Mouse (Mus musculus) layer of hippocampus, adult 2 months (tissue): ENCODE results near the gene Ggt6. TPM values are rescaled to one million over a fixed set of nuclear protein-coding genes. Genes with fewer than 3 reads are reported as not detected.
A peak's percentile ranks its signal among the peaks of the same experiment; 100 is the strongest.
"Not testable (repeated sequence)": the region's sequence is repeated elsewhere in the genome, so short reads cannot be mapped to it uniquely, and the experiment has no call there.

Experiments
- DNase-seq, 2 experiments: peaks; one replicate each; pipeline ENCODE4 v3.0.0; 2022; ENCODE audit warnings: low spot score in 2 of 2
- H3K27ac ChIP-seq: fragments of 200-600 bp; 2 replicates; pipeline ENCODE4 v1.8.1; 2022
- H3K4me3 ChIP-seq: fragments of 200-600 bp; 2 replicates; pipeline ENCODE4 v1.8.1; 2022; ENCODE audit warnings: mild to moderate bottlenecking
- CTCF ChIP-seq: fragments of 200-600 bp; conservative IDR thresholded peaks from 2 replicates; pipeline ENCODE4 v1.8.1; 2022; ENCODE audit warnings: antibody characterized with exemption, mild to moderate bottlenecking, moderate library complexity
- total RNA-seq, 2 experiments: library from RNA; stranded (reverse); gene quantifications; 2 replicates each; pipeline ENCODE4 v1.2.3; 2021

Gene Ggt6
- total RNA-seq, 2 experiments from 2014 or later, result not detected

GRCm38 (mm10) chr11:72435694-72436045 lies 344 bp downstream of the Ggt6 start:
- no peak for DNase-seq
- H3K27ac ChIP-seq, result no peak overlapping the region
- no peak for TF ChIP-seq CTCF
- H3K4me3 ChIP-seq, result no peak overlapping the region

GRCm38 (mm10) chr11:72436271-72436670 lies 945 bp downstream of the Ggt6 start:
- H3K4me3 ChIP-seq, result no peak overlapping the region
- peak; percentile 46 to 55 for DNase-seq

GRCm38 (mm10) chr11:72436756-72437650 lies 1.7 kb downstream of the Ggt6 start:
- Histone ChIP-seq H3K27ac (peak overlapping the region; percentile 64), H3K4me3 (no peak overlapping the region)
- DNase-seq, result peak in 1 of 2 experiments; percentile 44
- no peak for TF ChIP-seq CTCF

More at GRCm38 (mm10) chr11:72436271-72436670, 945 bp downstream of the Ggt6 start:
- peak overlapping the region; percentile 64 for H3K27ac ChIP-seq
- TF ChIP-seq CTCF, result 0 out of 2 replicates have a peak, but pooled peaks have one; percentile 3

GRCm38 (mm10) chr11:72438411-72438810 lies 3.1 kb downstream of the Ggt6 start:
- Histone ChIP-seq H3K27ac (no peak overlapping the region), H3K4me3 (no peak overlapping the region)
- no peak for DNase-seq
- TF ChIP-seq CTCF, result no peak

GRCm38 (mm10) chr11:72440597-72440964 lies 5.3 kb downstream of the Ggt6 start:
- Histone ChIP-seq H3K27ac (peak overlapping the region; percentile 95), H3K4me3 (peak overlapping the region; percentile 85)
- DNase-seq, result not testable (repeated sequence)

- Histone ChIP-seq H3K4me3 (peak within 1 kb of the TSS; percentile 85), H3K27ac (peak within 1 kb of the TSS; percentile 95)
- TF ChIP-seq CTCF, result no peak
- DNase-seq, result peak; percentile 98 to 99
These were observed 5.8 kb downstream of the Ggt6 start, which contains the start of gene Mybbp1a for GRCm38 (mm10) chr11:72440965-72441664. Gene Mybbp1a, plus strand, starts transcription at chr11:72441355.

- no peak overlapping the region for H3K27ac ChIP-seq
- no peak overlapping the region for H3K4me3 ChIP-seq
- peak; percentile 88 for TF ChIP-seq CTCF
- DNase-seq, result peak in 1 of 2 experiments; percentile 65
These were observed 11.2 kb downstream of the Ggt6 start for GRCm38 (mm10) chr11:72446311-72447105.

- peak; percentile 56 for TF ChIP-seq CTCF
- Histone ChIP-seq H3K27ac (no peak overlapping the region), H3K4me3 (no peak overlapping the region)
- DNase-seq, result no peak
These were observed 12.1 kb downstream of the Ggt6 start for GRCm38 (mm10) chr11:72447475-72447874.

GRCm38 (mm10) chr11:72452140-72452665 lies 16.9 kb downstream of the Ggt6 start:
- Histone ChIP-seq H3K4me3 (no peak overlapping the region), H3K27ac (0 out of 2 replicates have a peak overlapping the region, but pooled peaks have one; percentile 88)
- TF ChIP-seq CTCF, result no peak
- DNase-seq, result no peak

GRCm38 (mm10) chr11:72453105-72453953 lies 18.0 kb downstream of the Ggt6 start:
- no peak for TF ChIP-seq CTCF
- Histone ChIP-seq H3K4me3 (no peak overlapping the region), H3K27ac (peak overlapping the region; percentile 88; the same call in 1 of the 2 replicates)
- DNase-seq, result no peak

GRCm38 (mm10) chr11:72455694-72456093 lies 20.4 kb downstream of the Ggt6 start:
- peak; percentile 45 to 70 for DNase-seq
- no peak for TF ChIP-seq CTCF
- Histone ChIP-seq H3K4me3 (no peak overlapping the region), H3K27ac (peak overlapping the region; percentile 88)

- peak overlapping the region; percentile 88; the same call in 1 of the 2 replicates for H3K27ac ChIP-seq
- no peak for DNase-seq
- TF ChIP-seq CTCF, result no peak
- H3K4me3 ChIP-seq, result no peak overlapping the region
These were observed 22.7 kb downstream of the Ggt6 start for GRCm38 (mm10) chr11:72457995-72458496.
